Mouse (Mus musculus): ENCODE measurements around the gene Arhgap29.

DNA sequence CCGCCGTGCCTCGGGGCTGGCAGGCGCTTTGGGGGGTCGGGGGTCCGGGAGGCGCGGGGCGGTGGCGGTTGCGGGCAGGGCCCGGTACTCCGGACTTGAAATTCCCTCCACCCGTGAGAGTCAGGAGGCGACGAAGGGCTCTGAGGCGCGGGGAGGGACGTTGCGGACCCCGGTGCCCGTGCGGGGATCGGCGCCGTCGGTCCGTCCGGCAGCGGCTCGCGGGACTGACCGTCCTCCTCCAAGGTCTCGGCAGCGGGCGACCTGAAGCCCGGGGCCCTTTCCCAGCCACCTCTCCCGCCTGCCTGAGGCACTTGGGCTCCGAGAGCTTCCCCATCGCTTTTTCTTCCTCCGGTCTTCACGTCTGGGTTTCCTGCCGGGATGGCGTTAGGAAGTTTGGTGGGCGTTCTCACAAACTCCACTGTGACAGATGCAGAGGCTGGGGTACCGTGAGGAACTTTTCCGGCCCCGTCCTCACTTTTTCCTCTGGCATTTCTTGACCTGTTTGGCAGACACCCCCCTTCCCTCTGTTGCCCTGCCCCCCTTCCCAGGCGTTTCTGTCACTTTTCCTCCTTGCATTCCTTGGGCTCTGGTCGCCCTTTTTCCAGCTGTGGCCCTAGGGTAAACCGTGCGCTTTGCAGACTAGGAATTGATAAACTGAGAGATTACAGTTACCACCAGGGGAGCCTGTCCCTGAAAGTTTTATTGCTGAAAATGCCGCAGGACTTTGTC lies 1.3 kb downstream of the Arhgap29 start:
- no peak for TF ChIP-seq CTCF (conservative IDR thresholded peaks at IDR 0.05; ENCODE audit: low read length)
- no peak for TF ChIP-seq POU5F1 (IDR thresholded peaks at IDR 0.05; ENCODE audit: borderline replicate concordance, low read length)
- TF ChIP-seq NANOG (IDR thresholded peaks at IDR 0.05; ENCODE audit: borderline replicate concordance, low read length) = no peak

Measured in E14TG2a.4 (cell line).